Mouse (Mus musculus) small intestine, adult 2 months (tissue): ENCODE results near the gene Sectm1b.

ENCODE experiments used
- CTCF ChIP-seq: fragments of 200-500 bp; IDR thresholded peaks from 2 replicates; pipeline ENCODE4 v1.5.1; 2012; ENCODE audit warnings: low read depth, mild to moderate bottlenecking, control low read depth, inconsistent platforms, low read length, moderate library complexity, mixed read lengths; ENCODE audit not compliant: insufficient replicate concordance, insufficient read length; ENCODE audit errors: extremely low read depth
- POLR2A ChIP-seq: fragments of 200-500 bp; IDR thresholded peaks from 2 replicates; pipeline ENCODE4 v1.6.1; 2012; ENCODE audit warnings: low read depth, mild to moderate bottlenecking, control low read depth, inconsistent platforms, low read length, moderate library complexity

DNA sequence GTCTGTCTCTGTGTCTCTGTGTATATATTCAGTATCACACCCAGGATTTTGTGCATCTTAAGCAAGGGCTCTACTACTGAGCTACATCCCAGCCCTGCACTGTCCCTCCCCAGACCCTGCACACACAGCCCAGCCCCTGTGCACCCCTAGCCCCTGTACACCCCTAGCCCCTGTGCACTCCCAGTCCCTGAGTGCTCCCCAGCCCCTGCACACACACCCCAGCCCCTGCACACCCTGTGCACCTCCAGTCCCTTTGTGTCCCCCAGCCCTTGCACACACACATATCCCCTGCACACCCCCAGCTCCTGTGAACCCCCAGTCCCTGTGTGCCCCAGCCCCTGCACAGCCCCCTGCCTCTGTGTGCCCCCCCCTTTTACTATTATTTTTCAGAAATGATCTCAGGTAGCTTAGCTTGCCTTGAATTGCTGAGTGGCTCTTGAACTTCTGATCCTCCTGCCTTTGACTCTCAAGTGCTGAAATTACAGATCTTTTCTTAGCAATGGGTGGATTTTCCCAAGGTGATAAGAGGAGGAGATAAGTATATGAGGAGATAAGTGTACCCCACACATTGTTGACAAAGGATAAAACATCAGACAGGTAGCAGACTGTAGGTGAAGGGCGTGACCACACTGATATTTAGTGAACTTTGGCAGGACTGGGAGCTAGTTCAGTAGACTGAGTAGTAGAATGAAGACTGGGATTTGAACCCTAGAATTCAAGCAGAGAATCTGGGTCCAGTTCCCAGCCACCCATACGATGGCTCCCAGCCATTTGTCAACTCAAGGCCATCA lies 26.6 kb upstream of the Sectm1b start:
- no peak for TF ChIP-seq CTCF
- no peak for TF ChIP-seq POLR2A
